ENCODE assay signal across 11 mouse cellular contexts in genomic region chr3:69711907-69712600, GRCm38 (mm10).
"Had no signal": no experiment of that assay in that cellular context is flagged by ENCODE, and none has a peak within 500 bp of the region (broad histone marks: within the 10 kb centered on the region; RNA-seq: fewer than 3 reads in every experiment).

No protein-coding gene starts in this region.

- H3K27me3 ChIP-seq: limb, embryonic 12.5 days; liver, embryonic 13.5 days; midbrain, embryonic 12.5 days had no signal

- H3K4me1 ChIP-seq: liver, embryonic 13.5 days had no signal

- H3K4me2 ChIP-seq: limb, embryonic 12.5 days; liver, embryonic 13.5 days; midbrain, embryonic 12.5 days had no signal

- H3K36me3 ChIP-seq: limb, embryonic 12.5 days; liver, embryonic 13.5 days; midbrain, embryonic 12.5 days had no signal

- ATAC-seq: liver, postnatal 0 days; midbrain, embryonic 16.5 days had no signal

- H3K9me3 ChIP-seq: limb, embryonic 12.5 days; liver, embryonic 13.5 days; midbrain, embryonic 12.5 days had no signal

- H3K4me3 ChIP-seq: limb, embryonic 12.5 days; liver, embryonic 13.5 days; midbrain, embryonic 12.5 days had no signal

- H3K27ac ChIP-seq: limb, embryonic 12.5 days; liver, embryonic 13.5 days; midbrain, embryonic 12.5 days had no signal

- H3K9ac ChIP-seq: limb, embryonic 12.5 days; liver, embryonic 13.5 days; liver, postnatal 0 days; midbrain, embryonic 12.5 days had no signal

- DNase-seq: kidney, postnatal 25 days; layer of hippocampus, postnatal 36 days; liver; liver, embryonic 13.5 days; liver, postnatal 0 days; right cerebral cortex, postnatal 14 days; thymus, adult 18-20 months; thymus, postnatal 14 days had no signal
